Mouse (Mus musculus): ENCODE data around the gene Unkl.
"Not testable (repeated sequence)": the region's sequence is repeated elsewhere in the genome, so short reads cannot be mapped to it uniquely, and the experiment has no call there.

Gene Unkl

GRCm38 (mm10) chr17:25219492-25220295 is 31.5 kb downstream of the Unkl start:
- DNase-seq (ENCODE audit: low spot score) = peak; percentile 69

- DNase-seq (ENCODE audit: low spot score) = no peak
Measured at GRCm38 (mm10) chr17:25220746-25221145, 32.5 kb downstream of the Unkl start.

- DNase-seq (ENCODE audit: low spot score) = peak; percentile 67
Measured at GRCm38 (mm10) chr17:25221821-25222503, 33.8 kb downstream of the Unkl start.

GRCm38 (mm10) chr17:25222504-25222940 is 34.3 kb downstream of the Unkl start:
- peak; percentile 41 for DNase-seq (ENCODE audit: low spot score)

- DNase-seq (ENCODE audit: low spot score) = peak; percentile 30
Measured at GRCm38 (mm10) chr17:25222951-25223601, 34.9 kb downstream of the Unkl start.

- DNase-seq (ENCODE audit: low spot score) = peak; percentile 88
Measured at GRCm38 (mm10) chr17:25224586-25225222, 36.5 kb downstream of the Unkl start.

- DNase-seq (ENCODE audit: low spot score) = no peak
Measured at GRCm38 (mm10) chr17:25225659-25226058, 37.5 kb downstream of the Unkl start.

- DNase-seq (ENCODE audit: low spot score) = no peak
Measured at GRCm38 (mm10) chr17:25227991-25228390, 39.8 kb downstream of the Unkl start.

- DNase-seq (ENCODE audit: low spot score) = not testable (repeated sequence)
Measured at GRCm38 (mm10) chr17:25230014-25230655, 41.9 kb downstream of the Unkl start.

- no peak for DNase-seq (ENCODE audit: low spot score)
Measured at GRCm38 (mm10) chr17:25230700-25231099, 42.5 kb downstream of the Unkl start.

GRCm38 (mm10) chr17:25231621-25232020 is 43.4 kb downstream of the Unkl start:
- not testable (repeated sequence) for DNase-seq (ENCODE audit: low spot score)

GRCm38 (mm10) chr17:25235635-25236034 is 47.4 kb downstream of the Unkl start:
- no peak for DNase-seq (ENCODE audit: low spot score)

GRCm38 (mm10) chr17:25239695-25240636 is 51.8 kb downstream of the Unkl start, which contains the start of the genes Gnptg and Tsr3:
TSS of gene Gnptg (minus strand) at chr17:25240124.
TSS of gene Tsr3 (plus strand) at chr17:25240170.
- DNase-seq (ENCODE audit: low spot score) = peak; percentile 88

- DNase-seq (ENCODE audit: low spot score) = no peak
Measured at GRCm38 (mm10) chr17:25243131-25243780, 55.1 kb downstream of the Unkl start.

GRCm38 (mm10) chr17:25244239-25244638 is 56.0 kb downstream of the Unkl start:
- no peak for DNase-seq (ENCODE audit: low spot score)

- DNase-seq (ENCODE audit: low spot score) = peak; percentile 32
Measured at GRCm38 (mm10) chr17:25248033-25248750, 60.0 kb downstream of the Unkl start.

- DNase-seq (ENCODE audit: low spot score) = no peak
Measured at GRCm38 (mm10) chr17:25250181-25250835, 62.1 kb downstream of the Unkl start.

GRCm38 (mm10) chr17:25252643-25253042 is 64.4 kb downstream of the Unkl start:
- DNase-seq (ENCODE audit: low spot score) = no peak

- peak; percentile 29 for DNase-seq (ENCODE audit: low spot score)
Measured at GRCm38 (mm10) chr17:25253760-25254159, 65.6 kb downstream of the Unkl start.

Data from T-cell, adult 2 months (primary cell).